Mouse (Mus musculus) urinary bladder, postnatal 36 days (tissue): ENCODE results near the gene Rad23b.
"Not testable (repeated sequence)": the region's sequence is repeated elsewhere in the genome, so short reads cannot be mapped to it uniquely, and the experiment has no call there.

Experiments
- DNase-seq, 2 experiments: peaks; one replicate each; pipeline ENCODE4 v3.0.0; 2022; ENCODE audit warnings: low spot score in 2 of 2, mixed read lengths in 1 of 2

Gene Rad23b

GRCm38 (mm10) chr4:55355845-55356244, 6.0 kb downstream of the Rad23b start:
- no peak for DNase-seq

DNA sequence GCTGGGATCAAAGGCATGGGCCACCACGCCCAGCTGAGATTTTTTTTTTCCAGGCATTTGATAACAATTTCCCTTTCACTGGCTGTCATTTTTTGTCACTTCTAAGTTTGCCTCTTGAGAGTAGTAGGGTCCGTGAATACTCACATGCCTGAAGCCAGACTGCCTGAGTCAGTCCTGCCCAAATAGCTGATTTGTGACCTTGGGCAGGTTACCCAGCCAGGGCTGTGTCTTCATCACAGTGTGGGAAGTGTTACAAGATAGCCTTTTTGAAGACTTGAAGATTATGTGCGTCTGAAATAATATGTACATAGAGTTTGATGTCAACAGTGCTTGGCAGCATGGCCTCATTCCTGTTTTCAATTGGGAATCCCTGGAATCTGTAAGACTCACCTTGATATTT, 6.9 kb downstream of the Rad23b start:
- no peak for DNase-seq

- no peak for DNase-seq
These were observed 14.0 kb downstream of the Rad23b start for GRCm38 (mm10) chr4:55363866-55364265.

DNA sequence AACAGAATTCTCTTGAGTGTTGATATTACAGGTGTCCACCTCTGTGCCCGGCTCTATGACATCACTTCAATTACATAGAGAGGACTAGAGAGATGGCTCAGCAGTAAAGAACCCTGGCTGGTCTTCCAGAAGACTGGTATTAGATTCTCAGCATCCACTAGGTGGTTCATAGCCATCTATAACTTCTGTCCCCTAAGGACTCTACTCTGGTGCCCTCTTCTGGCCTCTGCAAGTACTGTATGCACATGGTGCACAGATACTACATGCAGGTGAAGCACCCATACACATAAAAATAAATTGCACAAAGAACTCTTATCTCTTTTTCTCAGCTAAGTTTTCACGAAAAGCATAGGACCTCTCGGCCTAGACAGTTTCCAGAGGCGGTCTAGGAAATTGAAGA, 14.5 kb downstream of the Rad23b start:
- DNase-seq = no peak

DNA sequence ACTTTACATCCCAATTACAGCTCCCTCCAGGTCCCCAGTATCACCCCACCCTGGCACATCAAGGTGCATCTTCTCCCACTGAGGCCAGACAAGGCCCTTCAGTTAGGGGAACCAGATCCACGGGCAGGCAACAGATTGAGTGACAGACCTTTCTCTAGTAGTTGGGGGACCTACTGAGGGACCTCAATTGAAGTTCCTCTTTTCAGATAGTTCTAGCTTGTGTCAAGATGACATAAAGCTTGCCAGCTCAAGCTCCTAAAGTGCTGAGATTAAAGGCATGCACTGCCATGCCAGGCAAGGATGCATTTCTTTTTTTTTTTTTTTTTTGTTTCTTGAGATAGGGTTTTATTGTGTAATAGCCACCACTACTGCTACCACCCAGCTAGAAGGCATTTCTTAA, 16.2 kb downstream of the Rad23b start:
- no peak for DNase-seq

- no peak for DNase-seq
These were observed 20.3 kb downstream of the Rad23b start for GRCm38 (mm10) chr4:55370127-55370526.

DNA sequence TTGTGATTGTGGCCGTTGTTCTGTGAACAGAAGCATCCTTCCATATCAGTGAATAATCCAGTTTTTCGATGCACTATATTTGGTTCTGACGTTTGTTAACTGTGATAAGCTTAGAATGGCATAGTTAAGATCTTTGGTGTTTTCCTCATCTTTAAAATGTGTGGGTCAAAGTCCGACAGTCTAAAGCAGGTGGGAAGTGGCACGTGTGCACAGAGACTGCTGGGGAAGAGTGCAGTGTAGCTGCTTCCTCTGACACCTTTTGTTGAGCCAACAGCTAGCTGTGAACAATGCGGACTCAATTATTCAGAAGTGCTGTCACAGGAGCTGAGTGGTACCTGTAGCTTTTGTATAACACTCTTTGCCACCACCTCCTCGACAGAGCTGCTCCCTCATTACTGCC, 21.5 kb downstream of the Rad23b start:
- DNase-seq = no peak

DNA sequence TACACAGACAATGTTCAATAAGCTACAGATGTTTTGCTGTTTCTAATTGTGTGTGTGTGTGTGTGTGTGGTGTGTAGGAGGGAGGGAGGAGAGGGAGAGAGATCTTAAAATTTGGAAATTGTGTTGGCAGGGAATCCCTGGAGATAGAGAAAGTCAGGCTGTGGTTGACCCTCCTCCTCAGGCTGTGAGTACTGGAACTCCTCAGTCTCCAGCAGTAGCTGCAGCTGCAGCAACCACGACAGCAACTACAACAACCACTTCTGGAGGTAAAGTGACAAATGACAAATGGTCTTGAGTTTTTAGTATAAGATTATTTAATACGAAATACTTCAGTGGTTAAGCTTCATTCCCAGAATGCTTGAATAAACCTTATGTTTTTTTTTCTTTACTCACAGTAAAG, 32.5 kb downstream of the Rad23b start:
- no peak for DNase-seq

- no peak for DNase-seq
These were observed 36.9 kb downstream of the Rad23b start for GRCm38 (mm10) chr4:55386768-55387167.

GRCm38 (mm10) chr4:55391480-55391879, 41.6 kb downstream of the Rad23b start:
- DNase-seq = no peak

- DNase-seq = no peak
These were observed 42.6 kb downstream of the Rad23b start for GRCm38 (mm10) chr4:55392445-55392844.

GRCm38 (mm10) chr4:55397911-55398762, 48.3 kb downstream of the Rad23b start:
- peak; percentile 19 to 20 for DNase-seq

- no peak for DNase-seq
These were observed 49.1 kb downstream of the Rad23b start for GRCm38 (mm10) chr4:55398901-55399300.

DNA sequence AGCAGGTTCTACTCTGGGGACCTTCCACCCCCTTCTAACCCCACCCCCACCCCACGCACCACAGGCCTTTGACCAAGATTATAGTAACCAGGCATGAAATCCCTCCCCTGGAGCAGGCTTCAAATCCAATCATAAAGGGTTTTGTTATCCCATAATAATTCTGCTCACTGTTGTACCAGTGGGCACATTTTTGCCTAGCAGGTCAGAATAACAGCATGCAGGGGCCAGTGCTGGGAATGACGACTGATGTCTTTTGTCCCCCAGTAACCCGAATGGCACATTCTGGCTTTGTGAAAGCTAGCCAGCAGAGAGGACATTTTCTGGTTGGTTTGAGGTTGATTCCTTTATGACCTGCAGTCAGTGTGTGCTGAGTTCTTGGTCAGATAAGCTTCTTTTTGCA, 55.5 kb downstream of the Rad23b start:
- no peak for DNase-seq

GRCm38 (mm10) chr4:55406558-55406957, 56.7 kb downstream of the Rad23b start:
- no peak for DNase-seq

DNA sequence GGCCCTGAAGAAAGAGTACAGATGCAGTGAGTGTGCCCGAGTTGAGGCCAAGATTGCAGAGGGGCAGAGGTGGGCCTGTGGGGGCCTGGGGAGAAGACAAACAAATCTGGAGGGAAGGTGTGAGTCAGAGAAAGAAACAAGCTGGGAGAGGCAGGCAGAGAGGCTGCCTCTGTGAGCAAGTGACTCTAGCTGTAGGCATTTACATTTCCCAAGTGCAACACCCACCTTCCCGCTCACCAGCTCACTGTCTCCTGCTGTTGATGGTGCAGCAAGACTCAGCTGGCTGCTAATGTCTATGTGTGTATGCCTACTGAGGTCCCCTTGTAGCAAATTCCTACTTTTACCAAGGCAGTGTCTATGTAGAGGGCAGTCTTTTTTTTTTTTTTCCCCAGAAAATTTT, 58.2 kb downstream of the Rad23b start:
- DNase-seq = no peak

DNA sequence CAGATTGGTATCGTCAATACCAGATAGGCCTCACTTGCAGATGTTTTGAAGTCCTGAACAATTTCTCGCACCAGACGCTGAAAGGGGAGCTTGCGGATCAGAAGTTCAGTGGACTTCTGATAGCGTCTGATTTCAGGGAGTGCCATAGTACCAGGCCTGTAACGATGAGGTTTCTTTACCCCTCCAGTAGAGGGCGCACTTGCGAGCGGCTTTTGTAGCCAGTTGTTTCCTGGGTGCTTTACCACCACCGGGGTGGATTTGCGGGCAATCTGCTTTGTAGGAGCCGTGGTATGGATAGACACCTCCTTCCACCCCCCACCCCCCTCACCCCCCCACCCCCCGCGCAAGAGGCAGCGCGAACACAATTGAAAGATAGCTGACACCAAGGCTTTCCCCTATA, 59.2 kb downstream of the Rad23b start:
- no peak for DNase-seq

- not testable (repeated sequence) for DNase-seq
These were observed 59.9 kb downstream of the Rad23b start for GRCm38 (mm10) chr4:55409578-55410224.

GRCm38 (mm10) chr4:55415864-55416263, 66.0 kb downstream of the Rad23b start:
- no peak for DNase-seq

- no peak for DNase-seq
These were observed 76.4 kb downstream of the Rad23b start for GRCm38 (mm10) chr4:55426250-55426649.
